Mouse (Mus musculus): ENCODE results near the gene Ptrh2. TPM values are rescaled to one million over a fixed set of nuclear protein-coding genes. Genes with fewer than 3 reads are reported as not detected.

Ptrh2 gene
- polyA plus RNA-seq, 1 experiment: 10.5 TPM

GRCm38 (mm10) chr11:86738956-86739355 is 55.2 kb downstream of the Ptrh2 start:
- H3K4me3 ChIP-seq (replicated peaks; ENCODE audit: insufficient read depth, low read depth, low read length): no peak overlapping the region
- H3K27ac ChIP-seq (ENCODE audit: insufficient read depth, low read length): no peak overlapping the region
- TF ChIP-seq CTCF (IDR thresholded peaks at IDR 0.05; ENCODE audit: borderline replicate concordance, insufficient read depth, low read depth, low read length) (no peak), POLR2A (IDR thresholded peaks at IDR 0.05; ENCODE audit: borderline replicate concordance, insufficient read depth, low read length) (no peak)
- WGBS: 93% methylated on average over 1 of the region's 1 CpGs
- DNase-seq: no peak
- H3K4me1 ChIP-seq (ENCODE audit: control insufficient read depth, insufficient read depth, low read length): no peaks in the 10 kb centered on the region; the same call in 1 of the 2 replicates
- no peaks in the 10 kb centered on the region for H3K27me3 ChIP-seq (ENCODE audit: control insufficient read depth, insufficient read depth, low read length)

DNA sequence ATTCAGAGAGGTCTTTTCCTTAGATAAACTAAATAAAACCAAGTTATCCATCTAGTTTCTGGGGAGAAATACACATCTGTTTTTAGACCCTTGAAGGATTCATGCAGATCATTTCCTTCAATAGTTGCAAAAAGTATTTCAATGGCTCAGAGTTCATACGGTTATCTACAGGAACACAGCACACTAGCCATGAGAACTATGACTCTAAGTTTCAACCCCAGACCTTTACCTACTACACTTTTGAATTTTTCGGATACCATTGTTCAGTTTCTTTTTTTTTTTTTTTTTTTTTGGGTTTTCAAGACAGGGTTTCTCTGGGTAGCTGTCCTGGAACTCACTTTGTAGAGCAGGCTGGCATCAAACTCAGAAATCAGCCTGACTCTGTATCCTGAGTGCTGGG is 55.7 kb downstream of the Ptrh2 start:
- Histone ChIP-seq H3K27me3 (ENCODE audit: control insufficient read depth, insufficient read depth, low read length) (no peaks in the 10 kb centered on the region), H3K4me1 (ENCODE audit: control insufficient read depth, insufficient read depth, low read length) (no peaks in the 10 kb centered on the region; the same call in 1 of the 2 replicates), H3K27ac (ENCODE audit: insufficient read depth, low read length) (no peak overlapping the region), H3K4me3 (replicated peaks; ENCODE audit: insufficient read depth, low read depth, low read length) (no peak overlapping the region)
- 78% methylated on average over 2 of the region's 2 CpGs for WGBS
- no peak for DNase-seq
- no peak for TF ChIP-seq CTCF (IDR thresholded peaks at IDR 0.05; ENCODE audit: borderline replicate concordance, insufficient read depth, low read depth, low read length)
- no peak for TF ChIP-seq POLR2A (IDR thresholded peaks at IDR 0.05; ENCODE audit: borderline replicate concordance, insufficient read depth, low read length)

DNA sequence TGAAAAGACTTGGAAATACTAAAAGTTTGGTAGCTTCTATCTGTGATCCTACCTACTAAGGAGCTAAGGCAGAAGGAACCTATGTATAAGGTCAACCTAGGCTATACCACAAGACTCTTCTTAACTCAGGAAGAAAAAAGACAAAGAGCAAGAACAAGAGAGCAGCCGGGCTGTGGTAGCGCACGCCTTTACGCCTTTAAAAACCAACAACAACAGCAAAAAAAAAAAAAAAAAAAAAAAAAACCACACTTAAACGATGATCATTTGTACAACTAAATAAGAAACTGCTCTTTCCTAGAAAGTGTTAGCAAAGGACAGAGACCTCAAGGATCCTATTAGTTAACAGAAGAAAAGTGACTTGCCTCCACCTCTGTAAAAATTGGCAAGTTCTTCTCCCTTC is 57.7 kb downstream of the Ptrh2 start:
- H3K27me3 ChIP-seq (ENCODE audit: control insufficient read depth, insufficient read depth, low read length): no peaks in the 10 kb centered on the region
- no peak for DNase-seq
- no peak overlapping the region for H3K4me3 ChIP-seq (replicated peaks; ENCODE audit: insufficient read depth, low read depth, low read length)
- peaks cover 8% of the 10 kb centered on the region; the same call in 1 of the 2 replicates for H3K4me1 ChIP-seq (ENCODE audit: control insufficient read depth, insufficient read depth, low read length)
- TF ChIP-seq POLR2A (IDR thresholded peaks at IDR 0.05; ENCODE audit: borderline replicate concordance, insufficient read depth, low read length) (no peak), CTCF (IDR thresholded peaks at IDR 0.05; ENCODE audit: borderline replicate concordance, insufficient read depth, low read depth, low read length) (no peak)
- H3K27ac ChIP-seq (ENCODE audit: insufficient read depth, low read length): no peak overlapping the region
- 91% methylated on average over 5 of the region's 5 CpGs for WGBS

Other genes with a start within 250 kb of the Ptrh2 start
- 11.4 and 11.6 TPM in 2 replicates for gene Rnft1, start 199.3 kb upstream of the Ptrh2 start, polyA plus RNA-seq (2012; rRNA removed)
- 25.6 and 28.9 TPM in 2 replicates for gene Rps6kb1, start 139.2 kb upstream of the Ptrh2 start, polyA plus RNA-seq (2012; rRNA removed)
- gene Tubd1, start 139.0 kb upstream of the Ptrh2 start, polyA plus RNA-seq (2012; rRNA removed): 3.5 and 4.0 TPM in 2 replicates
- gene Vmp1, start 149 bp upstream of the Ptrh2 start, polyA plus RNA-seq (2012; rRNA removed): 113 and 132 TPM in 2 replicates
- gene Cltc, start 73.6 kb downstream of the Ptrh2 start, polyA plus RNA-seq (2012; rRNA removed): 414 and 465 TPM in 2 replicates
- 12.4 and 13.2 TPM in 2 replicates for gene Dhx40, start 123.8 kb downstream of the Ptrh2 start, polyA plus RNA-seq (2012; rRNA removed)

Data from cerebellum, adult 2 months (tissue).